Mouse (Mus musculus): Measurements from ENCODE around the gene Tnfrsf19.

DNA sequence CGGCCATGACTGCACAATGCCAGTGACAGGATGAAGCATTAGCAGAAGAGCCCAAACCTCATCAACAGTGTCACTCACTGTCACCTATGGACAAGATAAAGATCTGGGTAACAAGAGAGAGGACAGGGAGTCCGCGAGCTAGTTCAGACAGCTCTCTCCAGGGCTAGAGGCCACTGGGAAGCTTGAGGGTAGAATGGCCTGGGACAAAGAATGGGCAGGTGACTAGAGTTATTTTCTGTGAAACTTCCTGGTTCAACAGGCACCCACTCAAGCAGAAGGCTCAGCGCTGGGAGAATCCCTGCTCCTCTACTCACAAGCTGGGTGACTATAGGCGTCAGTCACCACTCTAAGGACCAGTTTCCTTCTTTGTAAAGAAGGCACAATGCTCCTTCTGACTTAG is 46.2 kb downstream of the Tnfrsf19 start:
- TF ChIP-seq CTCF (conservative IDR thresholded peaks at IDR 0.05; ENCODE audit: insufficient read depth, insufficient read length, low read depth, low read length), result no peak
- no peak for TF ChIP-seq POLR2A (IDR thresholded peaks at IDR 0.05; ENCODE audit: low read depth, low read length)

Data from kidney, adult 2 months (tissue).